Mouse (Mus musculus) brown adipose tissue, adult 24 weeks (tissue): Measurements from ENCODE around the gene Tcea2. TPM values are rescaled to one million over a fixed set of nuclear protein-coding genes. Genes with fewer than 3 reads are reported as not detected.

Experiments used
- H3K27ac ChIP-seq: fragments of 200-500 bp; replicated peaks from 2 replicates; pipeline ENCODE4 v1.5.1; 2012; ENCODE audit warnings: low read depth, mild to moderate bottlenecking, low read length
- H3K4me1 ChIP-seq: fragments of 200-500 bp; 2 replicates; pipeline ENCODE4 v1.6.1; 2012; ENCODE audit warnings: low read length, mixed read lengths; ENCODE audit not compliant: control insufficient read depth, insufficient read depth, insufficient read length
- H3K4me3 ChIP-seq: fragments of 200-500 bp; 2 replicates; pipeline ENCODE4 v1.5.1; 2012; ENCODE audit warnings: low read depth, mild to moderate bottlenecking, low read length, moderate library complexity; ENCODE audit not compliant: insufficient read depth
- polyA plus RNA-seq: library from polyadenylated mRNA; stranded (reverse); fragments of >200 nt; gene quantifications from 2 replicates; pipeline ENCODE4 v1.2.4, GENCODE M21; 2012; ENCODE audit not compliant: missing spikeins, insufficient read depth, insufficient read length

Tcea2 gene
- polyA plus RNA-seq, 1 experiment = 3.2 TPM

- H3K27ac ChIP-seq = no peak overlapping the region
- peaks cover 7% of the 10 kb centered on the region; the same call in 1 of the 2 replicates for H3K4me1 ChIP-seq
- no peak overlapping the region for H3K4me3 ChIP-seq
These were observed 3.3 kb downstream of the Tcea2 start for GRCm38 (mm10) chr2:181683381-181683780.

GRCm38 (mm10) chr2:181684713-181685112 lies 4.6 kb downstream of the Tcea2 start:
- H3K27ac ChIP-seq = no peak overlapping the region
- no peak overlapping the region for H3K4me3 ChIP-seq

GRCm38 (mm10) chr2:181685686-181686085 lies 5.6 kb downstream of the Tcea2 start:
- H3K4me1 ChIP-seq = peaks cover 3% of the 10 kb centered on the region; the same call in 1 of the 2 replicates
- no peak overlapping the region for H3K4me3 ChIP-seq
- H3K27ac ChIP-seq = no peak overlapping the region

More at GRCm38 (mm10) chr2:181684713-181685112, 4.6 kb downstream of the Tcea2 start:
- peaks cover 5% of the 10 kb centered on the region; the same call in 1 of the 2 replicates for H3K4me1 ChIP-seq

GRCm38 (mm10) chr2:181687586-181687985 lies 7.5 kb downstream of the Tcea2 start:
- H3K4me3 ChIP-seq = no peak overlapping the region
- no peaks in the 10 kb centered on the region for H3K4me1 ChIP-seq

GRCm38 (mm10) chr2:181689466-181690160 lies 9.5 kb downstream of the Tcea2 start:
- Histone ChIP-seq H3K4me1 (peaks cover 4% of the 10 kb centered on the region), H3K4me3 (no peak overlapping the region), H3K27ac (no peak overlapping the region)

More at GRCm38 (mm10) chr2:181687586-181687985, 7.5 kb downstream of the Tcea2 start:
- no peak overlapping the region for H3K27ac ChIP-seq

- no peak overlapping the region for H3K4me3 ChIP-seq
- peaks cover 4% of the 10 kb centered on the region for H3K4me1 ChIP-seq
These were observed 11.0 kb downstream of the Tcea2 start for GRCm38 (mm10) chr2:181691083-181691482.

GRCm38 (mm10) chr2:181691571-181691970 lies 11.5 kb downstream of the Tcea2 start:
- Histone ChIP-seq H3K4me1 (peaks cover 4% of the 10 kb centered on the region), H3K27ac (no peak overlapping the region), H3K4me3 (no peak overlapping the region)

More at GRCm38 (mm10) chr2:181691083-181691482, 11.0 kb downstream of the Tcea2 start:
- no peak overlapping the region for H3K27ac ChIP-seq

- Histone ChIP-seq H3K27ac (no peak overlapping the region), H3K4me1 (peaks cover 4% of the 10 kb centered on the region), H3K4me3 (peak overlapping the region; percentile 90)
These were observed 12.2 kb downstream of the Tcea2 start for GRCm38 (mm10) chr2:181692304-181692703.

GRCm38 (mm10) chr2:181693339-181694280 lies 13.5 kb downstream of the Tcea2 start, which contains the start of gene Rgs19:
Rgs19 (minus strand) TSS chr2:181693977.
- Histone ChIP-seq H3K4me1 (peaks cover 4% of the 10 kb centered on the region), H3K27ac (peak within 1 kb of the TSS; percentile 73), H3K4me3 (peak within 1 kb of the TSS; percentile 90)

- H3K4me3 ChIP-seq = no peak overlapping the region
- peaks cover 4% of the 10 kb centered on the region for H3K4me1 ChIP-seq
- no peak overlapping the region for H3K27ac ChIP-seq
These were observed 14.5 kb downstream of the Tcea2 start for GRCm38 (mm10) chr2:181694581-181694980.

- Histone ChIP-seq H3K4me3 (no peak overlapping the region), H3K27ac (no peak overlapping the region), H3K4me1 (peaks cover 4% of the 10 kb centered on the region)
These were observed 15.7 kb downstream of the Tcea2 start for GRCm38 (mm10) chr2:181695776-181696175.

GRCm38 (mm10) chr2:181696801-181697420 lies 16.8 kb downstream of the Tcea2 start:
- peaks cover 4% of the 10 kb centered on the region for H3K4me1 ChIP-seq
- no peak overlapping the region for H3K27ac ChIP-seq
- H3K4me3 ChIP-seq = no peak overlapping the region

GRCm38 (mm10) chr2:181698241-181698640 lies 18.1 kb downstream of the Tcea2 start, which contains the start of gene Lkaaear1:
Lkaaear1 (minus strand) TSS chr2:181698442.
- Histone ChIP-seq H3K4me1 (0 out of 2 replicates have a peak, but pooled peaks cover 1% of the 10 kb centered on the region), H3K27ac (no peak within 1 kb of the TSS), H3K4me3 (no peak within 1 kb of the TSS)

GRCm38 (mm10) chr2:181706668-181707067 lies 26.6 kb downstream of the Tcea2 start:
- Histone ChIP-seq H3K4me3 (no peak overlapping the region), H3K4me1 (no peaks in the 10 kb centered on the region), H3K27ac (no peak overlapping the region)

GRCm38 (mm10) chr2:181713749-181714148 lies 33.6 kb downstream of the Tcea2 start:
- Histone ChIP-seq H3K4me1 (no peaks in the 10 kb centered on the region), H3K4me3 (no peak overlapping the region), H3K27ac (no peak overlapping the region)
